Mouse (Mus musculus) right cerebral cortex, postnatal 14 days (tissue): ENCODE measurements around the gene Gm21732.
"Not testable (repeated sequence)": the region's sequence is repeated elsewhere in the genome, so short reads cannot be mapped to it uniquely, and the experiment has no call there.

Experiments used
- DNase-seq: peaks from one replicate; pipeline ENCODE4 v3.0.0; 2022

Gene Gm21732

GRCm38 (mm10) chrY:38575591-38575990 is at the start of gene Gm21732:
Gm21732 (minus strand) TSS chrY:38575691.
- DNase-seq = not testable (repeated sequence)
